Mouse (Mus musculus) embryo, embryonic 11.5 days (tissue): ENCODE measurements at regions not wholly inside any gene's neighbourhood (a gene's known extent, or its start where the extent isn't known, plus 50 kb on each side); places are given as distances from the start of the nearest gene placed in this dataset.

Experiments used
- DNase-seq: peaks from one replicate; pipeline ENCODE4 v3.0.0-alpha.2; 2012; ENCODE audit warnings: low read depth, low spot score

DNA sequence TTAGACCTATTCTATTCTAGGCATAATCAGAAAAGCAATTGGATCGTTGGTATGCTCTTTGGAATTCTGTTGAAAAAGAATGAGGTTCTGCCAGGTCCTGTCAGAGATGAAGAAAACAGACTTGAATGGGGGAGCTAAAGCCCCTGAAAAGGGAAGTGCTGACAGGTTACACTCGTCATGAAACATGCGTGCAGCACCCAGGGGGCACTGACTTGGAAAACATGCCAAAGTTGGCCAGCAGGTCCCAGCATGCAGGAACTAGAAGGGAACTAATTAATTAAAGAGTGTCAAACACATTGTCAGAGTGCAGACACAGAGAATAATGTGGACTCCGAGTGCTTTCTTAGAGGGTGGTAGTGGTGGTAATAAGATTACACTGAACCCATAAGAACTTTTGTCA lies 346.2 kb upstream of the Smarca2 start:
- no peak for DNase-seq

GRCm38 (mm10) chr19:26261530-26261929 lies 343.3 kb upstream of the Smarca2 start:
- DNase-seq = no peak

DNA sequence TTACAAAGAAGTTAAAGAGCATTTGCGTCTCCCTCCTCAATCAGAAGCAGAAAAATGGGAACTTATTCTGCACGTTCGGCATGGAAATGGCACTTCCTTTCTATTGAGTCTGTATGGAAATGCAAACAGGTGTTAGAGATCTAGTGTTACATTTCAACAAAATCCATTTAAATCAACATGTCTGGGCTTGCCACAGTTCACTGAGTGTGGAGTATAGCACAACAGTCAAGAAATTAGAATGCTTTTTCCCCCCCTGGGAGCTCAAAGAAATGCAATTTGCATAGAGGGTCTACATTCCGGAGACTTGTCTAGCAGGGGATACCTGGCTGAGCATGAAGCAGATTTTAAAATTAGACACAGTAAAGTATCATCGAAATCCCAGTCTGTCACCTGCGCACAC lies 308.5 kb upstream of the Smarca2 start:
- DNase-seq = no peak

DNA sequence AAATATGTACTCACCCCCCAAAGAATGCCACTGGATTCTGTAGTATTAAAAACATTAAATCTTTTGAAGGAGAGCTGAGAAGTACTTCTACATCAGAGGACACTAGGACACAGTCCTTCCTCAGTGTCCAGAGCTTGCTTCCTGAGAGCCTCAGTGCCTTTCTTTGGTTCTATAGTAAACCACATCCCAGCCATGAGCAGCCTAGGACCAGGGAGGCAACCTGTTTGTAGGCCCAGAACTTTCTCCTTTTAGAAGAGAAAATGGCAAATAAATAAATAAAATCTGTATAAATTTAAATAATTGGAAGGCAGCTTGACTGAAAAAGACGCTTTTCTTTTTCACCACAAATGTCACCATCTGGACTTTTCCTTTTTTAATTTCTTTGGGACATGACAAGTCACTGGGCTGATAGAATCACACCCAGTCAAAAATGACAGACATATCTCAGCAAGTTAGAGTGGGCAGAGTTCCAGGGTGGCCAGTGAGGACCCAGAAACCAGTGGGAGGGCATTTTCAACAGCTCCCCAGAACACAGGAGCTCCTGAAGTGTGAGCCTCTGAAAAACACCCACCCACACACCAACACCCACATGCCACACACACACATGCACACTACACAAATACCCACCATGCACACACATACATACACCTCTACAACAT lies 296.2 kb upstream of the Smarca2 start:
- DNase-seq = no peak

DNA sequence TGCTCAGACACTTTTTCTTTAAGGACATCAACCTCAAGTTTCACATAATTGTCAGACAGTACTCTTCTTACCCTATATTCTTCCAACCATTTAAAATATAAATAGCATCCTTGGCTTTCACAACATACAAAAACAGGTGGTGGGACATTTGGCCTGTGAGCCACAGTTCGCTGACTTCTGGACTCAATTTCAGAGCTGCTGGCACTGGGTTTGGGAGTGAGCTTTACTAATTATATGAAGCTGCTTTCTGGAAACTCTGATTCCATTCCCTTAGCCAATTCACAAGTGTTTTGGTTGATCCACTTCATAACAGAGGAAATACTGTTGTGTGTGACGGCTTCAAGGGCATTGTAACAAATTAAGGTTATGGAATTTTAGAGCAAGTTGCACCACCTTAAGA lies 285.9 kb upstream of the Smarca2 start:
- no peak for DNase-seq

DNA sequence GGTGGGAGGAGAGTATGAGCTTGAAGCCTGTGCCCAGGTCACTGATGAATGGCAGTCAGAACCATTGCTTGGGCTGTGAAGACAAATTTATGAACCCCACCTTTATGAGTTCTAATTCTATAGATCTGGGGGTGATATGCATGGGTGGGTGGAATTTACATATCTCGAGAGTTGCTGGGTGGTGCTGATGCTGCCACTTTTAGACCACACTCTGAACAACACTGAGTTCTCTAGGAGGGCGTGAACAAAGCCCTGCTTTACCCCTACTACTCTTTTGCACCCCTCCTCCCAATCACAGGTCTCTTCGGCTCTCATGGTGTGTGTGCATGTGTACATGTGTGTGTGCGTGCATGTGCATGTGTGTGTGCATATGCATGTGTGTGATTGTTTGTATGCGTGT lies 281.2 kb upstream of the Smarca2 start:
- no peak for DNase-seq

GRCm38 (mm10) chr19:26339120-26339519 lies 265.7 kb upstream of the Smarca2 start:
- DNase-seq = no peak

GRCm38 (mm10) chr19:26340155-26340554 lies 264.7 kb upstream of the Smarca2 start:
- DNase-seq = no peak

GRCm38 (mm10) chr19:26355054-26355453 lies 249.8 kb upstream of the Smarca2 start:
- DNase-seq = no peak

- DNase-seq = no peak
Observed at GRCm38 (mm10) chr19:26383961-26384381, 220.9 kb upstream of the Smarca2 start.

GRCm38 (mm10) chr19:26386075-26386474 lies 218.8 kb upstream of the Smarca2 start:
- no peak for DNase-seq

DNA sequence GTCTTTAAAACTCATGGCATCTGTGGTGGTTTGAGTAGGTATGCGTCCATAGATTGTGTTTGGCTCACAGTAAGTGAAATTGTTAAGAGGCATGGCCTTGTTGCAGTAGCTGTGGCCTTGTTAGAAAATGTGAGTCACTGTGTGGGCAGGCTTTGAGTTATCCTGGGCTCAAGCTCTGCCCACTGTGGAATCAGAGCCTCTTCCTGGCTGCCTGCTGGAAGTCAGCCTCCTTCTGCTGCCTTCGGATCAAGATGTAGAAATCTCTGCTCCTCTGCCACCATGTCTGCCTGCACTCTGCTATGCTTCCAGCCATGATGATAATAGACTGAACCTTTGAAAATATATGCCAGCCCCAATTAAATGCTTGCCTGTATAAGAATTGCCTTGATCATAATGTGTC lies 192.2 kb upstream of the Smarca2 start:
- DNase-seq = no peak

DNA sequence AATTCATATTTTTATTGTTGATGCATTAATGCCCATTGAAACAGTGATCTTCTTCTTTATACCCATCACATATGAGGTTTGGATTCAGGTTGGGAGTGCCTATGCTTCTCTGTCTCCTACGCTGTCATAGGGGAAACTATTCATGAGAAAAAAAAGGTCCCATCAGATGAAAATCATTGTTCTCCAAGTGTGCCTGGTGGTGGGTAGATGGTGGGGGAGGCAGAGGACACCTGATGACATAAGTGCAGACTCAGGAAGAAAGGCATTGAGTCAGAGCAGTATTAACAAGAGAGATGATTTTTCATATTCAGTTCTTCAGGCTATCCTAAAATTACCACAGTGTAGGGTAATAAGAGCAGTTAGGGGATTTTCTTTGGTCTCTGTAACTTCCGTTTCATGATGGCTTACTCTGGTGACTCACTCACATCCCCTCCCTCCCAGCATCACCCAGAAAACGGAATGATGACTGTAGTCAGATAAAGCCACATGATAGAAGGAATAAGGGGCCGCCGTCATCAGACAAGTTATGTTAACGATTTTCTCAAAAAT lies 190.3 kb upstream of the Smarca2 start:
- DNase-seq = no peak

DNA sequence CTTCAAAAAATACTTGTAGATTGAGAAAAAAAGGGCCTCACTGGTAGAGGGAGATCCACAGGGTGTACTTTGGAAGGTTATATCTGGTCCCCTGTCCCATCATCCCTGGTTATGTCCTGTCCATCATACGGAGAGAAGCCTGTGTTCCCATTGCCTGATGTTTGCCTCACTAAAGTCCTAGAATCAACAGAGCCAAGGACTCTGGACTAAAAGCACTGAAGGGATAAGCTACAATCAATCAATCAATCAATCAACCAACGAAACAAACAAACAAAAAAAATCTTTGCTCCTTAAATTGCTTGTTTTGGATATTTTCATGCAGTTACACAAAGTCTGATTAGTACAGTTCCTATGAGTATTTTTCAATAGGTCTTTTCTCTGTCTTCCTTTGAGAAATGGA lies 185.1 kb upstream of the Smarca2 start:
- DNase-seq = no peak

- DNase-seq = no peak
Observed at GRCm38 (mm10) chr19:26439163-26439562, 165.7 kb upstream of the Smarca2 start.

GRCm38 (mm10) chr19:26445309-26445708 lies 159.5 kb upstream of the Smarca2 start:
- DNase-seq = no peak

DNA sequence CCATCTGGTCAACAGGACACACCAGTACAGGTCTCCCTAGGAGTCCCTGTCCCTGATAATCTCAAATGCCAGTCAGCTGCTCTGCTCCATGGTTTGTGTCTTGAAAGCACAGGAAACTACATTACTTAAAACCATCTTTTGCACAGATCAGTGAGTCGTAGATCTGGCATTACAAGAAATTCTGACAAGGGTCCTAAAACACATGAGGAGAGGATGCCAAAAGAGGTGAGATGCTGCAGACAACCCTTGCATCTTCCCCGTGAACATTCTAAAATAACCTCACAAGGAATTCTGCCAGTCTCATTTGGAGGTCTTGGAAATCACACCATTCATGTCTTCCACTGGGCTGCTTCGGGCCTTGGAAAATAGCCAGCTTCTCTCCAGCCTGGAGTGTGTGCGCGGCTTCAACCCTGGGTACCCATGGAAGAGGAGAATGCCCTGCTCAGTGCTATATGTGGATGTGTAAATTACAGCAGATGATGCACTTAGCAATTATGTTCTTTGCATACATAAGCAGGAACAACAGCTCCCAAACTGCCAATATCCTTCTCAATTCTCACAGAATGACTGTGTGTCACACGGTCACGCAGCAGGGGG lies 157.3 kb upstream of the Smarca2 start:
- no peak for DNase-seq

GRCm38 (mm10) chr19:26461712-26462111 lies 143.1 kb upstream of the Smarca2 start:
- no peak for DNase-seq

DNA sequence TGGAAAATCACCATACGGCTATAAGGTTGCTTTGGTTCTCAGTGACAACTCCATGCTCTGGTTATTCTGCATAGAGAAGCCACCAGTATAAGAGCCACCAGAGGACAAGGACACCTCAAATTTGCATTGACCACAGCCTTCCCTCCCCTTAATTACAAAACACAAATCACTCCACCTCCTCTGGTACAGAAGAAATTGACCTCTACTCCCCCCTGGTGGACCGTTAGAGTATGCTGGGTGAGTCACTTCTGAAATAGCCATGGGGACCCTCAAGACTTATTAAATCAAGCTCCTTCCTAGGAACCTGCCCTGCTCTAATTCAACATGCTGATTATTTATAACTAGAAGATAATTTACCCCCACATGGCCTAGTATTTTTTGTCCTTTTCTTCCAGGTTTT lies 139.6 kb upstream of the Smarca2 start:
- DNase-seq = peak; percentile 3

- DNase-seq = no peak
Observed at GRCm38 (mm10) chr19:26466244-26466643, 138.6 kb upstream of the Smarca2 start.

- no peak for DNase-seq
Observed at GRCm38 (mm10) chr19:26467179-26467651, 137.6 kb upstream of the Smarca2 start.

DNA sequence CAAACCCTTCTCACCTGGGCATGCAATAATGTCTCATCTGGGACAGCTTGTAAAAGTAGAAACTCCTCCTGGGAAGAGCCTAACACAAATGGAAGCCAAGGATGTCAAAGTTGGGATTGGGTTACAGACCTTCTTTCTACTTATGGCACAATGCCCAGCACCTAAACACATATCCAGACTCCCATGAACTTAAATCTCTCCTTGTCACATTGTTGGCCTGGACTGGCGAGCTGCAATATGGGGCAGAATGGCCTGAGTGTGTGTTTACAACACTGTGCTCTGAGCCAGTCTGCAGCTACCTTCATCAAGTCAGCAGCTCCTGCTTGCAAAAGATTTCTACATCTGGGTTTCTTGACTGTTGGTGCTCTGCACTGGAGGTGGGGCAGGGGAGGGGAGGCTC lies 132.2 kb upstream of the Smarca2 start:
- no peak for DNase-seq

GRCm38 (mm10) chr19:26473211-26473610 lies 131.6 kb upstream of the Smarca2 start:
- no peak for DNase-seq
